Mouse (Mus musculus) small intestine, adult 2 months (tissue): ENCODE results near the gene Lcmt1. TPM values are rescaled to one million over a fixed set of nuclear protein-coding genes. Genes with fewer than 3 reads are reported as not detected.

Experiments used
- H3K27ac ChIP-seq: fragments of 200-500 bp; 2 replicates; pipeline ENCODE4 v1.5.1; 2012; ENCODE audit warnings: low read depth, low read length, control low read depth, inconsistent platforms; ENCODE audit not compliant: insufficient read depth
- H3K27me3 ChIP-seq: fragments of 200-500 bp; 2 replicates; pipeline ENCODE4 v1.6.1; 2012; ENCODE audit warnings: mild to moderate bottlenecking, moderate library complexity, low read length, inconsistent platforms; ENCODE audit not compliant: control insufficient read depth, insufficient read depth
- H3K36me3 ChIP-seq: fragments of 200-500 bp; 2 replicates; pipeline ENCODE4 v1.6.1; 2012; ENCODE audit warnings: mild to moderate bottlenecking, low read length, control low read depth, inconsistent platforms; ENCODE audit not compliant: control insufficient read depth, insufficient read depth
- H3K4me1 ChIP-seq: fragments of 200-500 bp; 2 replicates; pipeline ENCODE4 v1.6.1; 2012; ENCODE audit warnings: low read length, inconsistent platforms, mixed read lengths; ENCODE audit not compliant: control insufficient read depth, insufficient read depth, insufficient read length
- H3K4me3 ChIP-seq: fragments of 200-500 bp; 2 replicates; pipeline ENCODE4 v1.5.1; 2012; ENCODE audit warnings: low read depth, mild to moderate bottlenecking, control low read depth, inconsistent platforms, low read length, moderate library complexity
- CTCF ChIP-seq: fragments of 200-500 bp; IDR thresholded peaks from 2 replicates; pipeline ENCODE4 v1.5.1; 2012; ENCODE audit warnings: low read depth, mild to moderate bottlenecking, control low read depth, inconsistent platforms, low read length, moderate library complexity, mixed read lengths; ENCODE audit not compliant: insufficient replicate concordance, insufficient read length; ENCODE audit errors: extremely low read depth
- POLR2A ChIP-seq: fragments of 200-500 bp; IDR thresholded peaks from 2 replicates; pipeline ENCODE4 v1.6.1; 2012; ENCODE audit warnings: low read depth, mild to moderate bottlenecking, control low read depth, inconsistent platforms, low read length, moderate library complexity
- WGBS: fragments of 180-500 bp; shearing (Covaris S2); methylation state at CpG from one replicate; pipeline ENCODE4 v1.1.7; 2018; 5-methylcytosine and 5-hydroxymethylcytosine counted together
- polyA plus RNA-seq: library from polyadenylated mRNA; depleted of rRNA; stranded (reverse); fragments of >200 nt; gene quantifications from 2 replicates; pipeline ENCODE4 v1.2.3, GENCODE M21; 2012

Lcmt1 gene
- polyA plus RNA-seq, 1 experiment = 21.5 TPM

DNA sequence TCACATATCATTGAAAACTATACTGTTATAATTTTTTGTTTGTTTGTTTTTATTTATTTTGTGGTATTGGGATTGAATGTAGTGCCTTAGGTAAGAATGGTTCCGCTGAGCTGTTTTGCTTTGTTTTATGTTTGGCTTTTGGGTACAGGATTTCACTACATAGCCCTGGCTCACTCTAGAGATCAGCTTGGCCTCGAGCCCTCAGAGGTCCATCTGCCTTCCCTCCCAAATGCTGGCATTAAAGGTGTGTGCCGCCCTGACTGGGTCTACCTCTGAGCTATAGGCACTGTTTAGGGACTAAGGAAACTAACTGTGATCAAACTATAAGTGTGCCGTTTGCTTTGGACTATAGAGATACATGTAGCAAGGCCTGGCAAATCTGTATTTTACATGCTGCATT, 29.7 kb downstream of the Lcmt1 start:
- WGBS = 91% methylated on average over 4 of the region's 4 CpGs

DNA sequence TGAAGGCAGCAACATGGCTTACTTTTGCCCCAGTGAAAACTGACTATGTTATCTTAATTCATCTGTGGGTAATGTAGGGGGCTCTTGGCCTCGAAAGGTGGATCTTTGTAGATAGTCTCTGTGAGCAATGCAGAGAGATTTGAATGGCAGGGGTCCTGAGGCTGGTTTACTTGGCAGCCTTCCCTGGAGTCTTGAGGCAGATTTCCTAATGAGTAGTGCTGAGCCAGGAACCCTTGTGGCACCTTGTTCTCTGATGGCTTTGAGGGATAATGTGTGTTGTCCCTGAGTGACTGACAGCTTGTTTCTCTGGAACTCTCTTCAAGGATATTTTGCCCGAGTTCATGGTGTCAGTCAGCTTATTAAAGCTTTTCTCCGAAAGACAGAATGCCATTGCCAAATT, 31.5 kb downstream of the Lcmt1 start:
- 89% methylated on average over 3 of the region's 3 CpGs for WGBS
- Histone ChIP-seq H3K27me3 (no peaks in the 10 kb centered on the region), H3K4me1 (peaks cover 12% of the 10 kb centered on the region), H3K36me3 (peaks cover 34% of the 10 kb centered on the region), H3K27ac (no peak overlapping the region), H3K4me3 (no peak overlapping the region)
- TF ChIP-seq CTCF = no peak
- no peak for TF ChIP-seq POLR2A

More for the DNA sequence above, 29.7 kb downstream of the Lcmt1 start:
- Histone ChIP-seq H3K4me3 (no peak overlapping the region), H3K27me3 (no peaks in the 10 kb centered on the region), H3K36me3 (peaks cover 25% of the 10 kb centered on the region), H3K4me1 (peaks cover 15% of the 10 kb centered on the region), H3K27ac (no peak overlapping the region)
- TF ChIP-seq CTCF = no peak
- TF ChIP-seq POLR2A = no peak

DNA sequence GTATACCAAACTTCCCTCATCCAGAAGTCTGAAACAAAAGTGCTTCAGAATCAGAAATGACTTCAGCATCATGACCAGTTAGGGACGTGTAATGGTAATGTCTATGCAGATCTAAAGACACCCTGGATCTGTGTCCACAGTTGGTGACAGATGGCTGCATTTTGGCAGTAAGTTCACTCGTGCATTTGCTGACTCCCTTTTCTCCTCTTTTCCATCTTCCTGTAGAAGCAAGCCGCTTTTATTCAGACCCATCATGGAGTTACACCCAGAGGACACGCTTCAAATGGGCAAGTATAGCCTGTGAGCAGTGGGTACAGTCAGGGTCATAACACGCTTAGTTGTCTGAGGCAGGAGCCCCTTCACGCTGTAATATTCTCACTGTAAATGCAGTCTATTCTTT, 34.6 kb downstream of the Lcmt1 start:
- H3K36me3 ChIP-seq = peaks cover 39% of the 10 kb centered on the region
- TF ChIP-seq CTCF = no peak
- no peak for TF ChIP-seq POLR2A
- H3K4me1 ChIP-seq = no peaks in the 10 kb centered on the region
- no peak overlapping the region for H3K27ac ChIP-seq
- no peaks in the 10 kb centered on the region for H3K27me3 ChIP-seq
- no peak overlapping the region for H3K4me3 ChIP-seq
- WGBS = 96% methylated on average over 6 of the region's 6 CpGs

- no peak for TF ChIP-seq CTCF
- no peak for TF ChIP-seq POLR2A
- H3K4me3 ChIP-seq = no peak overlapping the region
- H3K27me3 ChIP-seq = no peaks in the 10 kb centered on the region
- H3K36me3 ChIP-seq = peaks cover 37% of the 10 kb centered on the region
- 66% methylated on average over 3 of the region's 3 CpGs for WGBS
- no peaks in the 10 kb centered on the region for H3K4me1 ChIP-seq
- H3K27ac ChIP-seq = no peak overlapping the region
Measured at GRCm38 (mm10) chr7:123405619-123406018, 36.0 kb downstream of the Lcmt1 start.

GRCm38 (mm10) chr7:123406988-123407387, 37.4 kb downstream of the Lcmt1 start:
- WGBS = 84% methylated on average over 4 of the region's 4 CpGs

GRCm38 (mm10) chr7:123410502-123410901, 40.9 kb downstream of the Lcmt1 start:
- no peak for TF ChIP-seq CTCF
- TF ChIP-seq POLR2A = no peak
- 94% methylated on average over 7 of the region's 7 CpGs for WGBS

More at GRCm38 (mm10) chr7:123406988-123407387, 37.4 kb downstream of the Lcmt1 start:
- Histone ChIP-seq H3K36me3 (peaks cover 30% of the 10 kb centered on the region), H3K27me3 (no peaks in the 10 kb centered on the region), H3K4me1 (no peaks in the 10 kb centered on the region), H3K27ac (no peak overlapping the region), H3K4me3 (no peak overlapping the region)
- TF ChIP-seq POLR2A (no peak), CTCF (no peak)

DNA sequence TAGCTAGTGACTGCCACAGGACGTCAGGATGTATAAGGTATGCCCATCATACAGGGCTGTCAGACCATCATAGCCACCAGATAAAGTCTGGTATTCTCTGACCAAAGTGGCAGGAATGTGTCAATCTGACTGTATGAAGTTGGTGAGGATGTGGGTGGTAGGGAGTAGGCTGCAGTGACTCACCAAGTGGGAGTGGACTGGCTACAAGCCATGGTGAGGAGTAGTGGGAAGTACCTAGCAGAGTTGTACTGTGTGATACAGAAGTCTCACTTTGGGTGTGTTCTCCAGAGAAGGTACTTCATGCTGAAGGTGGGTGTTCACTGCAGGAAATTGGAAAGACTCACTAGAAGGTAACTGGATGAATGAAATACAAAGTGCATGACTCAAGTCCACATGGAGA, 41.5 kb downstream of the Lcmt1 start:
- peaks cover 7% of the 10 kb centered on the region for H3K36me3 ChIP-seq
- H3K4me1 ChIP-seq = no peaks in the 10 kb centered on the region
- H3K27ac ChIP-seq = no peak overlapping the region
- no peak overlapping the region for H3K4me3 ChIP-seq
- H3K27me3 ChIP-seq = no peaks in the 10 kb centered on the region
- TF ChIP-seq POLR2A = no peak
- TF ChIP-seq CTCF = no peak
- WGBS = 75% methylated on average over 1 of the region's 1 CpGs

More at GRCm38 (mm10) chr7:123410502-123410901, 40.9 kb downstream of the Lcmt1 start:
- no peaks in the 10 kb centered on the region for H3K27me3 ChIP-seq
- H3K27ac ChIP-seq = no peak overlapping the region
- no peak overlapping the region for H3K4me3 ChIP-seq
- peaks cover 10% of the 10 kb centered on the region for H3K36me3 ChIP-seq
- no peaks in the 10 kb centered on the region for H3K4me1 ChIP-seq

GRCm38 (mm10) chr7:123412143-123412542, 42.6 kb downstream of the Lcmt1 start:
- H3K4me3 ChIP-seq = no peak overlapping the region
- WGBS = 79% methylated on average over 3 of the region's 3 CpGs
- TF ChIP-seq POLR2A = no peak
- TF ChIP-seq CTCF = no peak
- peaks cover 5% of the 10 kb centered on the region for H3K36me3 ChIP-seq
- no peaks in the 10 kb centered on the region for H3K4me1 ChIP-seq
- no peak overlapping the region for H3K27ac ChIP-seq
- H3K27me3 ChIP-seq = no peaks in the 10 kb centered on the region
